Mouse (Mus musculus) myocyte (in vitro differentiated cells): ENCODE results near the gene Fnbp1l. TPM values are rescaled to one million over a fixed set of nuclear protein-coding genes. Genes with fewer than 3 reads are reported as not detected.

Experiments
- H3K27me3 ChIP-seq: one replicate; pipeline ENCODE4 v1.6.1; 2011; ENCODE audit not compliant: control insufficient read depth, insufficient read depth, insufficient read length
- H3K36me3 ChIP-seq: one replicate; pipeline ENCODE4 v1.6.1; 2011; ENCODE audit not compliant: control insufficient read depth, insufficient read depth
- H3K4me2 ChIP-seq: one replicate; pipeline ENCODE4 v1.6.1; 2011; ENCODE audit warnings: low read depth, control low read depth
- H3K4me3 ChIP-seq: one replicate; pipeline ENCODE4 v1.5.1; 2011; ENCODE audit warnings: mild to moderate bottlenecking, control low read depth, moderate library complexity
- H3K79me2 ChIP-seq: one replicate; pipeline ENCODE4 v1.6.1; 2011; ENCODE audit not compliant: control insufficient read depth, insufficient read depth
- H3ac ChIP-seq: one replicate; pipeline ENCODE4 v1.6.1; 2011; ENCODE audit not compliant: control insufficient read depth, insufficient read length
- CEBPB ChIP-seq: IDR thresholded peaks from 2 replicates; pipeline ENCODE4 v1.6.1; 2011; ENCODE audit warnings: mild to moderate bottlenecking, moderate library complexity; ENCODE audit not compliant: poor library complexity, insufficient read depth, severe bottlenecking
- E2F4 ChIP-seq: IDR thresholded peaks from one replicate; pipeline ENCODE4 v1.6.1; 2011; ENCODE audit warnings: mild to moderate bottlenecking, control low read depth, moderate library complexity; ENCODE audit not compliant: insufficient read depth
- MAX ChIP-seq: IDR thresholded peaks from one replicate; pipeline ENCODE4 v1.6.1; 2011; ENCODE audit warnings: low read depth, mild to moderate bottlenecking, control low read depth
- MYOD1 ChIP-seq, 3 experiments: IDR thresholded peaks; one replicate each; pipeline ENCODE4 v1.6.1; 2011; ENCODE audit warnings: control low read depth in 2 of 3, low read depth in 2 of 3, mild to moderate bottlenecking in 2 of 3, moderate library complexity in 1 of 3; ENCODE audit not compliant: insufficient read length in 2 of 3, control insufficient read depth in 1 of 3
- MYOG ChIP-seq, 3 experiments: IDR thresholded peaks; one replicate each; pipeline ENCODE4 v1.6.1; 2011; ENCODE audit warnings: control low read depth in 2 of 3, low read depth in 2 of 3, mild to moderate bottlenecking in 2 of 3; ENCODE audit not compliant: insufficient read length in 2 of 3, control insufficient read depth in 1 of 3, insufficient read depth in 1 of 3
- POLR2A ChIP-seq: IDR thresholded peaks from one replicate; pipeline ENCODE4 v1.6.1; 2011; ENCODE audit warnings: low read depth, mild to moderate bottlenecking, control low read depth, moderate library complexity; ENCODE audit not compliant: insufficient read length
- POLR2AphosphoS2 ChIP-seq: IDR thresholded peaks from one replicate; pipeline ENCODE4 v1.6.1; 2011; ENCODE audit warnings: low read depth, control low read depth; ENCODE audit not compliant: insufficient read length
- REST ChIP-seq: IDR thresholded peaks from one replicate; pipeline ENCODE4 v1.6.1; 2011; ENCODE audit warnings: mild to moderate bottlenecking, control low read depth, moderate library complexity; ENCODE audit not compliant: insufficient read depth, insufficient read length
- SRF ChIP-seq: IDR thresholded peaks from one replicate; pipeline ENCODE4 v1.6.1; 2011; ENCODE audit warnings: low read depth; ENCODE audit not compliant: control insufficient read depth, insufficient read length
- TCF12 ChIP-seq: IDR thresholded peaks from one replicate; pipeline ENCODE4 v1.6.1; 2011; ENCODE audit warnings: mild to moderate bottlenecking, control low read depth; ENCODE audit not compliant: poor library complexity, insufficient read depth, severe bottlenecking
- TCF3 ChIP-seq: IDR thresholded peaks from one replicate; pipeline ENCODE4 v1.6.1; 2011; ENCODE audit warnings: low read depth, control low read depth; ENCODE audit not compliant: insufficient read length
- USF1 ChIP-seq: IDR thresholded peaks from one replicate; pipeline ENCODE4 v1.6.1; 2011; ENCODE audit warnings: low read depth, mild to moderate bottlenecking, control low read depth, moderate library complexity
- polyA plus RNA-seq: library from polyadenylated mRNA; unstranded; fragments of >200 nt; fragmentation: generic; extraction: Trizol; gene quantifications from one replicate; pipeline ENCODE4 v1.2.1, GENCODE M21; 2012; ENCODE audit warnings: missing spikeins

The Fnbp1l gene
- polyA plus RNA-seq, 1 experiment = 8.6 TPM

- TF ChIP-seq MYOG (IDR thresholded peaks at IDR 0.05; ENCODE audit: control insufficient read depth in 1 of 3, insufficient read depth in 1 of 3, insufficient read length in 2 of 3, low read depth in 2 of 3) (no peak), USF1 (no peak), SRF (no peak), E2F4 (no peak), CEBPB (no peak), MYOD1 (IDR thresholded peaks at IDR 0.05; ENCODE audit: control insufficient read depth in 1 of 3, insufficient read length in 2 of 3, low read depth in 2 of 3) (no peak), TCF12 (no peak), REST (no peak), MAX (no peak), POLR2A (no peak), POLR2AphosphoS2 (no peak), TCF3 (no peak)
- no peak overlapping the region for H3K4me2 ChIP-seq
- H3K4me3 ChIP-seq = no peak overlapping the region
- no peak overlapping the region for H3ac ChIP-seq
- H3K27me3 ChIP-seq = no peaks in the 10 kb centered on the region
- no peaks in the 10 kb centered on the region for H3K79me2 ChIP-seq
- peaks cover 24% of the 10 kb centered on the region for H3K36me3 ChIP-seq
Measured at GRCm38 (mm10) chr3:122539961-122540690, 79.4 kb downstream of the Fnbp1l start.

DNA sequence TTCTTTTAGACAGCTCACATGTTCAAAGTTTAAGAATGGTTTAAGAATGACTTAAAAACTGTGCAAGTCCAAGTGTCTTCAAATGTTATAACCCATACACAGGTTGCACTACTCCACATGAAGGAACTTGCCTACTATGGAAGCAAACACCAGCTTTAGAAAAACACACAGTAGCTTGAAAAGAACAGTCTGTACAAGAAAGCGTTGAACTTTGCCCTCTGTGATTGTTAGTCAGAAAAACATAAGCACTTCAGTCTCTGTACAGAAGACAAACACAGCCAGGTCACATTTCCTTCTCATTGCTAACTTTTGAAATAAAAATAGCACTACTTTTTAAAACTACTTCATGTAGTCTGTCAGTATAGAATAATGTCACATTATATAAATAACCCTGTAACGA, 80.7 kb downstream of the Fnbp1l start:
- H3ac ChIP-seq = no peak overlapping the region
- TF ChIP-seq USF1 (no peak), POLR2AphosphoS2 (no peak), POLR2A (no peak), MYOD1 (IDR thresholded peaks at IDR 0.05; ENCODE audit: control insufficient read depth in 1 of 3, insufficient read length in 2 of 3, low read depth in 2 of 3) (no peak), TCF12 (no peak), CEBPB (no peak), TCF3 (no peak), MAX (no peak), E2F4 (no peak), MYOG (IDR thresholded peaks at IDR 0.05; ENCODE audit: control insufficient read depth in 1 of 3, insufficient read depth in 1 of 3, insufficient read length in 2 of 3, low read depth in 2 of 3) (no peak), REST (no peak), SRF (no peak)
- no peaks in the 10 kb centered on the region for H3K27me3 ChIP-seq
- H3K79me2 ChIP-seq = no peaks in the 10 kb centered on the region
- peaks cover 18% of the 10 kb centered on the region for H3K36me3 ChIP-seq
- H3K4me3 ChIP-seq = no peak overlapping the region
- no peak overlapping the region for H3K4me2 ChIP-seq

DNA sequence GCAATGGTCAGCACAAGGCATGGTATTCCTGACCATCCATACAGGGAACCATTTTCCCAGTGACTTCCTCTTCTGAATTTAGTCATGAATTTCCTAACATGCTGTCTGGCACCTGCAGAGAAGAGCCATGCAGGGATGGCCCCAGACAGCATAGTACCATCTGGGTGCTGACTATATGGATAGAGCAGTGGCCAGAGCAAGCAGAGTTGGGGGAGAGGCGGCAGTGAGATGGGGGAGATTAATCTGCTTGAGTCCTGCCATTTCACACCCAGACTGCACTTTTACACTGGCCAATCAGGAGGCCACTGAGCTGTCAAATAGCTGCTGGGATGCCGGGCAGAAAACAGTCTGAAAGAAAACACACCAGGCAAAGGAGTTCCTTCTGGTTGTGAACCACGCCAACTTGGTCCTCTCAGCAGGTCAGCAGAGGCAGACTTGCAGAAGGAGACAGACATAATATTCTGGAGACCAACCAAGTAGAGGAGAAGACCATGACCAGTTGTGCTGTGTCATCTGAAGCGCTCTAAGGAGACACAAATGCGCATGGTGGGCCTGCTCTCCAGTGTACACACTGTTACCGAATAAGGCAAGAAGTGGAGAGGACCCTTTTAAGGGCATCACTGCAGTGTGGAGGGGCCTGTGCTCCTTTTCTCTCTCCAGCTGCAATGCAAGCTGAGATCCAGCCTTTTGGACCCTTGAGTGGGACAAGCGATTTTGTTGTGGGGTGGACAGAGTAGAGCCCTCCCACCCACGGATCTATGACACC, 83.4 kb downstream of the Fnbp1l start:
- H3K4me3 ChIP-seq = no peak overlapping the region
- H3K4me2 ChIP-seq = no peak overlapping the region
- no peak for TF ChIP-seq POLR2A
- TF ChIP-seq MAX = no peak
- TF ChIP-seq TCF3 = no peak
- no peak for TF ChIP-seq USF1
- no peak for TF ChIP-seq MYOD1 (IDR thresholded peaks at IDR 0.05; ENCODE audit: control insufficient read depth in 1 of 3, insufficient read length in 2 of 3, low read depth in 2 of 3)
- TF ChIP-seq TCF12 = no peak
- peaks cover 14% of the 10 kb centered on the region for H3K36me3 ChIP-seq
- no peaks in the 10 kb centered on the region for H3K27me3 ChIP-seq
- no peaks in the 10 kb centered on the region for H3K79me2 ChIP-seq
- H3ac ChIP-seq = no peak overlapping the region

- TF ChIP-seq TCF3 (no peak), USF1 (no peak), POLR2A (no peak), SRF (no peak), MYOD1 (IDR thresholded peaks at IDR 0.05; ENCODE audit: control insufficient read depth in 1 of 3, insufficient read length in 2 of 3, low read depth in 2 of 3) (no peak), POLR2AphosphoS2 (no peak), MYOG (IDR thresholded peaks at IDR 0.05; ENCODE audit: control insufficient read depth in 1 of 3, insufficient read depth in 1 of 3, insufficient read length in 2 of 3, low read depth in 2 of 3) (no peak), MAX (no peak), CEBPB (no peak), REST (no peak), E2F4 (no peak), TCF12 (no peak)
- H3K27me3 ChIP-seq = no peaks in the 10 kb centered on the region
- no peak overlapping the region for H3ac ChIP-seq
- H3K4me2 ChIP-seq = no peak overlapping the region
- H3K36me3 ChIP-seq = peaks cover 58% of the 10 kb centered on the region
- no peak overlapping the region for H3K4me3 ChIP-seq
- no peaks in the 10 kb centered on the region for H3K79me2 ChIP-seq
Measured at GRCm38 (mm10) chr3:122528477-122528876, 91.0 kb downstream of the Fnbp1l start.

DNA sequence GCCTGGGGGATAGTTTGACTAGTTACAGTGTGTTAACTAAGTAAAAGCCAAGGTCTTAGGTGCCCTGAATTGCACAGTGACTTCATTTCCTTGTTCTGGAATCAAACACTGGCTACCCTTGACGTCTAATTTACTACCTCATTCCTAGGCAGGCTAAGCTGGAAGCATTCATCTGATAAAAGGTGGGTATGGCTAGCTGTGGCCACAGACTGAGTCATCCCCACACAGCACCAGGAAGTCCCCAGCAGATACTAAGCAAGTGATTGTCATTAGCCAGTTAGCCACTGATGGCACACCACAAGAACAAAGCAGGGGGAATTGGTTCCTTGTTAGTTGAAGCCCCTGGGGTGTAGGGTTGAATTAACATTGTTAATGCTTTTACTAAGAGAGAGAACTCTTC, 98.2 kb downstream of the Fnbp1l start:
- TF ChIP-seq POLR2A (no peak), MYOD1 (IDR thresholded peaks at IDR 0.05; ENCODE audit: control insufficient read depth in 1 of 3, insufficient read length in 2 of 3, low read depth in 2 of 3) (no peak), REST (no peak), POLR2AphosphoS2 (no peak)
- Histone ChIP-seq H3K4me2 (peak overlapping the region; percentile 35), H3K4me3 (no peak overlapping the region), H3K36me3 (peaks cover 39% of the 10 kb centered on the region), H3K27me3 (no peaks in the 10 kb centered on the region), H3K79me2 (no peaks in the 10 kb centered on the region), H3ac (no peak overlapping the region)
